Mouse (Mus musculus) Patski (cell line): ENCODE measurements around the gene Alk. TPM values are rescaled to one million over a fixed set of nuclear protein-coding genes. Genes with fewer than 3 reads are reported as not detected.

Experiments used
- ATAC-seq: fragments of 100-300 bp; one replicate; pipeline ENCODE4 v1.8.0; 2021
- CTCF ChIA-PET: fragments of 350-600 bp; sonication (Branson Sonifier 250); formaldehyde crosslinking; loops from one replicate; lab custom pipeline; 2022; ENCODE audit warnings: inconsistent platforms; lab: Charles Lee
- POLR2A ChIA-PET: fragments of 350-600 bp; sonication (Branson Sonifier 250); formaldehyde crosslinking; loops from one replicate; lab custom pipeline; 2022; ENCODE audit warnings: antibody characterized with exemption, inconsistent platforms; lab: Charles Lee
- DNase-seq: peaks from one replicate; pipeline ENCODE4 v3.0.0-alpha.2; 2011; ENCODE audit warnings: low read depth, low spot score
- H3K27me3 ChIP-seq: fragments of 371-371 bp; one replicate; pipeline ENCODE4 v1.5.1; 2021
- CTCF ChIP-seq: fragments of 100-300 bp; IDR thresholded peaks from one replicate; pipeline ENCODE4 v1.5.1; 2021
- in situ Hi-C: fragments of 300-500 bp; cut with MboI; formaldehyde crosslinking; loops from 3 replicates; pipeline ENCODE4 v1.11.1; 2018; ENCODE audit warnings: low pct_unique_long_range_greater_than_20kb, mixed read lengths
- polyA plus RNA-seq: library from polyadenylated mRNA; unstranded; gene quantifications from one replicate; pipeline ENCODE4 v1.2.3, GENCODE M21; 2021

The Alk gene
- polyA plus RNA-seq, 1 experiment from 2014 or later = 0.09 TPM

GRCm38 (mm10) chr17:71862895-71863294, 741.5 kb downstream of the Alk start:
- DNase-seq (no peak), ATAC-seq (no peak)
- no peaks in the 10 kb centered on the region for H3K27me3 ChIP-seq
- ChIA-PET CTCF (interaction anchor here (1.4 to 1.8 kb wide), 2 partner anchors 9 to 10 kb away, joined by 3 to 4 read pairs; no protein-coding TSS in a partner anchor), POLR2A (no interaction called here)
- no peak for TF ChIP-seq CTCF
- in situ Hi-C loops = no loop called here

- CTCF ChIA-PET = no interaction called here
- in situ Hi-C loops = no loop called here
- TF ChIP-seq CTCF = no peak
- POLR2A ChIA-PET = no interaction called here
- ATAC-seq (no peak), DNase-seq (no peak)
- no peaks in the 10 kb centered on the region for H3K27me3 ChIP-seq
Measured at GRCm38 (mm10) chr17:71862184-71862583, 742.2 kb downstream of the Alk start.

GRCm38 (mm10) chr17:71831960-71832359, 772.5 kb downstream of the Alk start:
- POLR2A ChIA-PET = no interaction called here
- DNase-seq = no peak
- no peak for TF ChIP-seq CTCF
- in situ Hi-C loops = no loop called here
- H3K27me3 ChIP-seq = no peaks in the 10 kb centered on the region
- CTCF ChIA-PET = no interaction called here
- ATAC-seq = no peak

DNA sequence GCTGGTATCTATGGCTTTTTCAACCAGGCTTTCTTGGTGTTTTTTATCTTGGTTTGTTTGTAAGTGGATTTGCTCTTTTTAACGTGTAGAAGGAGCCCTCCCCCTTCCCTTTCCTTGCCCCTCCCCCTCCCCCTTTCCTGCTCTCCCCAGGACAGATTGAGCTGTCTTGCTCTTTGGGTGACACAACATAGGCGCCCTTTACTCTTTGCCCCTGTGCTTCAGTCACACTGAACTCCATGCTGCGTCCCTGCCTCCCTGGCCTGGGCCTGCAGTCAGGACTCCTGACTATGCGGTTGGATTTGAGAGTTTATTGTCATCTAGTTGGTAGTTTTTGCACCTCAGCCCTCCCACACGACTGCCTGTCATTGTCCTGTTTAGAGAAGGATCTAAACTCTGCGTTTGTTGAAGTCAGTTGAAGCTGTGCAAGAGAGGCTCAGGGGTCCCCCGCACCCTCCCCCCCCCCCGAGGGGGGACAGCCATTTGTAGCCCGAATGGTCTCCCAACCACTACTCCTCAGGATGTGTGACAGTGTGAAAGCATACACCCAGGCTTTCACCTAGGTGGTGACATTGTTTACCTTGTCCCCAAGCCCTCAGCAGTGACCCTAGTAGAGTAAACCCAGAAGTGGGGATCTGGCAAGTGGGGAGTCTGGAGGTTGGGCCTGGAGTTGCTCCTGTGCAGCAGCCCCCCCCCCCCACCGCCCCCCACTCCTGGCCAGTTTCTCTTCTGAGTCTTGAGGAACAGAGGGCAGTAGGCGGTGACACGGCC, 775.6 kb downstream of the Alk start:
- no peak for ATAC-seq
- CTCF ChIA-PET = no interaction called here
- in situ Hi-C loops = no loop called here
- POLR2A ChIA-PET = no interaction called here
- DNase-seq = no peak
- TF ChIP-seq CTCF = no peak
- H3K27me3 ChIP-seq = no peaks in the 10 kb centered on the region

- H3K27me3 ChIP-seq = no peaks in the 10 kb centered on the region
- in situ Hi-C loops = no loop called here
- TF ChIP-seq CTCF = no peak
- ChIA-PET CTCF (no interaction called here), POLR2A (interaction anchor here (0.7 kb wide), 1 partner anchor 23 kb away, joined by 5 read pairs; no protein-coding TSS in a partner anchor)
- no peak for DNase-seq
- ATAC-seq = no peak
Measured at GRCm38 (mm10) chr17:71827627-71828026, 776.8 kb downstream of the Alk start.

GRCm38 (mm10) chr17:71826603-71827002, 777.8 kb downstream of the Alk start:
- ATAC-seq (no peak), DNase-seq (no peak)
- CTCF ChIA-PET = interaction anchor here (1.0 to 1.3 kb wide), 2 partner anchors 9 to 23 kb away, joined by 3 read pairs; no protein-coding TSS in a partner anchor
- in situ Hi-C loops = no loop called here
- no peaks in the 10 kb centered on the region for H3K27me3 ChIP-seq
- TF ChIP-seq CTCF = no peak
- POLR2A ChIA-PET = interaction anchor here (0.6 kb wide), 2 partner anchors 33 to 259 kb away, joined by 3 to 4 read pairs; no protein-coding TSS in a partner anchor

GRCm38 (mm10) chr17:71823622-71824306, 780.7 kb downstream of the Alk start:
- ChIA-PET CTCF (no interaction called here), POLR2A (no interaction called here)
- ATAC-seq (no peak), DNase-seq (no peak)
- H3K27me3 ChIP-seq = no peaks in the 10 kb centered on the region
- no peak for TF ChIP-seq CTCF
- in situ Hi-C loops = no loop called here

Other genes with a start within 250 kb of the Alk start
- 42.7 TPM for gene Ypel5, start 231.8 kb upstream of the Alk start, polyA plus RNA-seq